Mouse (Mus musculus) thymus, adult 2 months (tissue): ENCODE measurements around the gene Asb17. TPM values are rescaled to one million over a fixed set of nuclear protein-coding genes. Genes with fewer than 3 reads are reported as not detected.
"Not testable (repeated sequence)": the region's sequence is repeated elsewhere in the genome, so short reads cannot be mapped to it uniquely, and the experiment has no call there.

Experiments
- DNase-seq: peaks from one replicate; pipeline ENCODE4 v3.0.0; 2021
- H3K27ac ChIP-seq: fragments of 200-500 bp; 2 replicates; pipeline ENCODE4 v1.5.1; 2012; ENCODE audit warnings: low read length, control low read depth; ENCODE audit not compliant: control insufficient read depth, insufficient read depth
- H3K27me3 ChIP-seq: fragments of 200-500 bp; 2 replicates; pipeline ENCODE4 v1.6.1; 2012; ENCODE audit warnings: mild to moderate bottlenecking, low read length, moderate library complexity, mixed read lengths; ENCODE audit not compliant: control insufficient read depth, insufficient read depth
- H3K36me3 ChIP-seq: fragments of 200-500 bp; 2 replicates; pipeline ENCODE4 v1.6.1; 2012; ENCODE audit warnings: mild to moderate bottlenecking, low read length, moderate library complexity; ENCODE audit not compliant: control insufficient read depth, insufficient read depth
- H3K4me1 ChIP-seq: fragments of 200-500 bp; replicated peaks from 2 replicates; pipeline ENCODE4 v1.6.1; 2012; ENCODE audit warnings: low read length; ENCODE audit not compliant: control insufficient read depth, insufficient read depth
- H3K4me3 ChIP-seq: fragments of 200-500 bp; 2 replicates; pipeline ENCODE4 v1.5.1; 2012; ENCODE audit warnings: mild to moderate bottlenecking, low read length, control low read depth, moderate library complexity; ENCODE audit not compliant: control insufficient read depth, insufficient read depth
- CTCF ChIP-seq: fragments of 200-500 bp; IDR thresholded peaks from 2 replicates; pipeline ENCODE4 v1.5.1; 2012; ENCODE audit warnings: mild to moderate bottlenecking, control low read depth, low read length, moderate library complexity, borderline replicate concordance; ENCODE audit not compliant: control insufficient read depth, poor library complexity, insufficient read depth; ENCODE audit errors: extremely low read depth
- POLR2A ChIP-seq: fragments of 200-500 bp; IDR thresholded peaks from 2 replicates; pipeline ENCODE4 v1.6.1; 2012; ENCODE audit warnings: mild to moderate bottlenecking, low read length, control low read depth, moderate library complexity; ENCODE audit not compliant: control insufficient read depth, poor library complexity, insufficient read depth; ENCODE audit errors: extremely low read depth
- WGBS: fragments of 180-500 bp; shearing (Covaris S2); methylation state at CpG from one replicate; pipeline ENCODE4 v1.1.7; 2018; 5-methylcytosine and 5-hydroxymethylcytosine counted together
- polyA plus RNA-seq: library from polyadenylated mRNA; depleted of rRNA; stranded (reverse); fragments of >200 nt; gene quantifications from 2 replicates; pipeline ENCODE4 v1.2.3, GENCODE M21; 2012

The Asb17 gene
- polyA plus RNA-seq, 1 experiment = not detected

GRCm38 (mm10) chr3:153852266-153852665 is 8.3 kb downstream of the Asb17 start:
- DNase-seq = no peak
- WGBS = 86% methylated on average over 8 of the region's 8 CpGs
- no peaks in the 10 kb centered on the region for H3K27me3 ChIP-seq
- H3K27ac ChIP-seq = no peak overlapping the region
- no peak for TF ChIP-seq POLR2A
- TF ChIP-seq CTCF = no peak
- H3K4me3 ChIP-seq = no peak overlapping the region
- no peaks in the 10 kb centered on the region for H3K4me1 ChIP-seq
- no peaks in the 10 kb centered on the region for H3K36me3 ChIP-seq

GRCm38 (mm10) chr3:153858350-153859001 is 14.5 kb downstream of the Asb17 start:
- DNase-seq = no peak
- Histone ChIP-seq H3K27me3 (no peaks in the 10 kb centered on the region), H3K27ac (no peak overlapping the region), H3K4me3 (no peak overlapping the region), H3K4me1 (no peaks in the 10 kb centered on the region), H3K36me3 (no peaks in the 10 kb centered on the region)
- 94% methylated on average over 10 of the region's 10 CpGs for WGBS
- no peak for TF ChIP-seq POLR2A
- no peak for TF ChIP-seq CTCF

- 96% methylated on average over 8 of the region's 8 CpGs for WGBS
- not testable (repeated sequence) for H3K4me3 ChIP-seq, H3K27ac ChIP-seq
Observed at GRCm38 (mm10) chr3:153860392-153860791, 16.4 kb downstream of the Asb17 start.

GRCm38 (mm10) chr3:153863816-153864215 is 19.8 kb downstream of the Asb17 start:
- DNase-seq = no peak
- WGBS = 18% methylated on average over 2 of the region's 2 CpGs
- Histone ChIP-seq H3K4me1 (peaks cover 5% of the 10 kb centered on the region), H3K27ac (no peak overlapping the region), H3K36me3 (no peaks in the 10 kb centered on the region), H3K4me3 (no peak overlapping the region), H3K27me3 (no peaks in the 10 kb centered on the region)
- TF ChIP-seq CTCF (no peak), POLR2A (no peak)

More at GRCm38 (mm10) chr3:153860392-153860791, 16.4 kb downstream of the Asb17 start:
- not testable (repeated sequence) for H3K36me3 ChIP-seq, H3K27me3 ChIP-seq, DNase-seq, H3K4me1 ChIP-seq

GRCm38 (mm10) chr3:153864636-153865429 is 20.8 kb downstream of the Asb17 start:
- TF ChIP-seq POLR2A (no peak), CTCF (no peak)
- H3K36me3 ChIP-seq = no peaks in the 10 kb centered on the region
- no peak overlapping the region for H3K27ac ChIP-seq
- DNase-seq = peak; percentile 9
- H3K4me3 ChIP-seq = no peak overlapping the region
- no peaks in the 10 kb centered on the region for H3K27me3 ChIP-seq
- peaks cover 5% of the 10 kb centered on the region for H3K4me1 ChIP-seq
- 43% methylated on average over 4 of the region's 4 CpGs for WGBS

GRCm38 (mm10) chr3:153867149-153868136 is 23.4 kb downstream of the Asb17 start:
- DNase-seq = no peak
- WGBS = 86% methylated on average over 14 of the region's 14 CpGs

More at GRCm38 (mm10) chr3:153867149-153868136, 23.4 kb downstream of the Asb17 start:
- TF ChIP-seq POLR2A (no peak), CTCF (no peak)
- no peaks in the 10 kb centered on the region for H3K36me3 ChIP-seq
- H3K27me3 ChIP-seq = no peaks in the 10 kb centered on the region
- no peak overlapping the region for H3K4me3 ChIP-seq
- no peak overlapping the region for H3K27ac ChIP-seq
- peaks cover 5% of the 10 kb centered on the region for H3K4me1 ChIP-seq
